Mouse (Mus musculus) forebrain, embryonic 15.5 days (tissue): ENCODE data around the gene Pcgf5. TPM values are rescaled to one million over a fixed set of nuclear protein-coding genes. Genes with fewer than 3 reads are reported as not detected.

Experiments used
- ATAC-seq: fragments of 200-750 bp; cut with Nextera tagmentation; replicated peaks from 2 replicates; pipeline ENCODE4 v1.8.0; 2017; ENCODE audit warnings: mild to moderate bottlenecking, moderate TSS enrichment, moderate library complexity
- H3K27ac ChIP-seq: fragments of 300-500 bp; sonication (generic); replicated peaks from 2 replicates; pipeline ENCODE4 v1.5.1; 2015; ENCODE audit warnings: mild to moderate bottlenecking, inconsistent platforms
- H3K27me3 ChIP-seq: fragments of 300-500 bp; sonication (generic); 2 replicates; pipeline ENCODE4 v1.6.1; 2015; ENCODE audit warnings: inconsistent platforms
- H3K36me3 ChIP-seq: fragments of 300-500 bp; sonication (generic); 2 replicates; pipeline ENCODE4 v1.6.1; 2015; ENCODE audit warnings: mild to moderate bottlenecking, inconsistent platforms
- H3K4me1 ChIP-seq: fragments of 300-500 bp; sonication (generic); 2 replicates; pipeline ENCODE4 v1.6.1; 2015; ENCODE audit warnings: inconsistent platforms
- H3K4me2 ChIP-seq: fragments of 300-500 bp; sonication (generic); replicated peaks from 2 replicates; pipeline ENCODE4 v1.6.1; 2015; ENCODE audit warnings: mild to moderate bottlenecking, inconsistent platforms
- H3K4me3 ChIP-seq: fragments of 300-500 bp; sonication (generic); 2 replicates; pipeline ENCODE4 v1.5.1; 2015; ENCODE audit warnings: mild to moderate bottlenecking, inconsistent platforms
- H3K9ac ChIP-seq: fragments of 300-500 bp; sonication (generic); replicated peaks from 2 replicates; pipeline ENCODE4 v1.6.1; 2015; ENCODE audit warnings: mild to moderate bottlenecking, inconsistent platforms
- H3K9me3 ChIP-seq: fragments of 300-500 bp; sonication (generic); 2 replicates; pipeline ENCODE4 v1.6.1; 2016; ENCODE audit warnings: inconsistent platforms
- WGBS: fragments of 180-500 bp; shearing (Covaris S2); methylation state at CpG from one replicate; pipeline ENCODE4 v1.1.7; 2015; ENCODE audit warnings: mixed read lengths; 5-methylcytosine and 5-hydroxymethylcytosine counted together
- polyA plus RNA-seq: library from polyadenylated mRNA; unstranded; fragments of >200 nt; fragmentation: Nextera tagmentation; extraction: Ambion mirVana; gene quantifications from 2 replicates; pipeline ENCODE4 v1.2.1, GENCODE M21; 2015

Pcgf5 gene
- polyA plus RNA-seq, 1 experiment from 2014 or later = 16.1 TPM

DNA sequence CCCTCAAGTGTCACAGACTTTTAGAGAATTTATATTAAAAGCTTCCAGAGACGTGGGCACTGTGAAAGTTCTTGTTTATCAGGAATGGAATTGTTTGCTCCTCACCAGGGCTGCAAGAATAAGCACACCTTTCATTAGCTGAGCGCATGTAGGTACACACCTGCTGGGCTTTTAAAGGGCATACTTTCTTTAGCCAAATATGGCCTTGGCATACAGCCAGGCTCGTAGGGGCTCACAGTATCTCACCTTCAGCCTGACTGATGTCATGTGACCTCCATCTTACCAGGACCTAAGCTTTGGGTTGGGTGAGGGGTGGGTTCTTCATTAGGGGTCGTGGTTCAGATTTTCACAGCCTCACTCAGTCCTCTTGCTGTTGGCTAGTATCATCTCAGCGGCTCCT is 149.6 kb downstream of the Pcgf5 start:
- H3K9me3 ChIP-seq = no peaks in the 10 kb centered on the region
- H3K4me2 ChIP-seq = no peak overlapping the region
- no peak overlapping the region for H3K9ac ChIP-seq
- H3K36me3 ChIP-seq = no peaks in the 10 kb centered on the region
- ATAC-seq = no peak
- no peak overlapping the region for H3K4me3 ChIP-seq
- H3K27me3 ChIP-seq = no peaks in the 10 kb centered on the region
- WGBS = 65% methylated on average over 5 of the region's 5 CpGs
- no peaks in the 10 kb centered on the region for H3K4me1 ChIP-seq
- no peak overlapping the region for H3K27ac ChIP-seq

DNA sequence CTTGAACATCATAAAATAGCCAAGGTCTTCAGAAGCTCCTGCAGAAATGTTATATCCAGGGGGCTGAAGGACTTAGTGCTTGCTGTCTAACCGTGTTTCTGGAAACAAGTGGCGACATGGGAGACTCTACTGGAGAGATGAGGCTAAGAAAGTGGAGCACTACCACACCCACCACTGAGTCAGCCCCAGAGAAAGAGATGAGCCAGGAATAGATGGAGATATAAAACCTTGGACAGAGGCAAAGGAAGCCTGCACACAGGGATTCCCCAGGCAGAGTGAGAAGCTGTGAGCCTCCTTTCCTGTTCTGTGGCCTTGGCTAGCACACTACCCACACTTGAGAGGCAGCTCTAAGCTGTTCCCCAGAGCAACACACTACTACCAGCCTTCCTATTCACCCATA is 156.6 kb downstream of the Pcgf5 start:
- H3K27me3 ChIP-seq = no peaks in the 10 kb centered on the region
- H3K36me3 ChIP-seq = no peaks in the 10 kb centered on the region
- H3K9me3 ChIP-seq = no peaks in the 10 kb centered on the region
- H3K4me3 ChIP-seq = no peak overlapping the region
- ATAC-seq = no peak
- WGBS = 90% methylated on average over 2 of the region's 2 CpGs
- no peak overlapping the region for H3K9ac ChIP-seq
- H3K27ac ChIP-seq = no peak overlapping the region
- H3K4me2 ChIP-seq = no peak overlapping the region
- H3K4me1 ChIP-seq = no peaks in the 10 kb centered on the region

Other genes starting within 250 kb of the Pcgf5 start
- 0.19 TPM in 1 of 2 replicates, not detected in the other for gene Ankrd1, start 228.2 kb upstream of the Pcgf5 start, polyA plus RNA-seq
- gene Hectd2, start 206.3 kb downstream of the Pcgf5 start, polyA plus RNA-seq = 14.2 and 15.7 TPM in 2 replicates